Mouse (Mus musculus): ENCODE measurements around the gene Gm5678.
"Not testable (repeated sequence)": the region's sequence is repeated elsewhere in the genome, so short reads cannot be mapped to it uniquely, and the experiment has no call there.

Gm5678 gene

DNA sequence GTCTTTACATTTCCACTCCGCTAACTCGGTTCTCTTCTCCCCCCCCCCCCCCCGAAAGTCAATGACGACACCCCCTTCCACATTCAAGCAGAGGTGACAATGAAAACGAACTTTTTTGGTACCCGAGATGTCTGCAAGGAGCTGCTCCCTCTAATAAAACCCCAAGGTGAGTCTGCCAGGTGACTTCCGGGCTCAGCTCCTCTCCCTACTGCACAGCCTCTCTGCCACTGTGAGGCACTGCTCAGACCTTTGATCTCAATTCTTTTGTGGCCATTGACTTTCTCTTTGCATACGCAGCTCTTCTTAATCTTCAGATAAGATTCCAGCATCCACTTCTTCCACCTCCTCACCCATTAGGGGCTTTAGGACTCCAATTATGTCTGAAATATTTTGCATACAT lies 19.2 kb upstream of the Gm5678 start:
- DNase-seq: no peak

GRCm38 (mm10) chr16:93609796-93610195 lies 18.1 kb upstream of the Gm5678 start:
- DNase-seq: no peak

DNA sequence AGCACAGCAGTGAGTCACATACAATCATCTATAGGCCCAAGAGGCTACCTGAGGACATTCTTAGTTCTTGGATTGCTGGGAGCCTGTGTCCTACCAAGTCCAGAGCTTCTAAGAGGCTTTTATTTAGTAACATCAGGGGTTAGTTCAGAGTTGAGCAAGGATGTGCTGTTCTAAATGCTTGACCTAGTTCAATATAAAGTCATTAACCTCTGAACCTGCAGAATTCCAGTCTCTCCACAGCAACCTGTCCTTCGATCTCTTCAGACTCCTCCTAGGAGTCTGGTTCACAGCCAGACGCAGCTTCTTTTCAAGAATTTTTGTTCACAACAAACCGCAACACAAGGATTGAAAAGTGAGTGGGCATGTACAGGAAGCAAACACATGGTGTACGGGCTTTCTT lies 16.9 kb upstream of the Gm5678 start:
- no peak for DNase-seq

GRCm38 (mm10) chr16:93615118-93615870 lies 12.6 kb upstream of the Gm5678 start:
- DNase-seq: peak; percentile 63

- DNase-seq: not testable (repeated sequence)
Measured at GRCm38 (mm10) chr16:93623759-93624158, 4.1 kb upstream of the Gm5678 start.

DNA sequence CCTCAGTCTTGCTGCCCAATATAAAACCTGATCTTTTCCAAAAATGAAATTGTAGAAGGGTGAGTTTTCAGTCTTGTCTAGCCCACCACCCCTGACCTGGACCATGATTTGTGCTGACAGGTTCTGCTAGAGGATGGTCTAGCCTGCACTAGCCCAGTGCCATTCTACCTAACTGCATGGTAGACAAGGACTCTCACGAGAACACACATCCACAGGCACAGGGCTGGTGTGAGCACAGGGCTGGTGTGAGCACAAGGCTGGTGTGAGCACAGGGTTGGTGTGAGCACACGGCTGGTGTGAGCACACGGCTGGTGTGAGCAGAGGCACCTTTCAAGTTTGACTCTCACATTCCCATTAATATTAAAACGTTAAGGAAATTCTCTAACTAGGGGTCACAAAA lies 3.2 kb upstream of the Gm5678 start:
- DNase-seq: no peak

GRCm38 (mm10) chr16:93626745-93627144 lies 1.2 kb upstream of the Gm5678 start:
- DNase-seq: no peak

GRCm38 (mm10) chr16:93644006-93644405 lies 16.1 kb downstream of the Gm5678 start:
- no peak for DNase-seq

GRCm38 (mm10) chr16:93648441-93649183 lies 20.7 kb downstream of the Gm5678 start:
- DNase-seq: no peak

GRCm38 (mm10) chr16:93667976-93668375 lies 40.1 kb downstream of the Gm5678 start:
- no peak for DNase-seq

DNA sequence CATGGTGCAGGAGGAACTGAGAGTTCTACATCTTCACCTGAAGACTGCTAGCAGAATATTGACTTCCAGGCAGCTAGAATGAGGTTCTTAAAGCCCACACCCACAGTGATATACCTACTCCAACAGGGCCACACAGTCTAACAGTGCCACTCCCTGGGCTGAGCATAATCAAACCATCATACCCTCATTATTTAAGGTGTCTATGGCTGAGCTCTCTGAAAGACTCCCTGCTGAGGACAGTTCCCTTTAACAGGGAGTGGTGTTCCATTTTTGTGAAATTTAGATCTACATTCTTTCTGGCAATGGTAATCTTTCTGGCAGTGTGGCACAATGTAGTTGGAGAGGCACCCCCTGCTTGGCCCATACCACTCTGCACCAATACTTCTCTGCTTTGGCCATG lies 41.6 kb downstream of the Gm5678 start:
- DNase-seq: no peak

- DNase-seq: not testable (repeated sequence)
Measured at GRCm38 (mm10) chr16:93670466-93670865, 42.6 kb downstream of the Gm5678 start.

DNA sequence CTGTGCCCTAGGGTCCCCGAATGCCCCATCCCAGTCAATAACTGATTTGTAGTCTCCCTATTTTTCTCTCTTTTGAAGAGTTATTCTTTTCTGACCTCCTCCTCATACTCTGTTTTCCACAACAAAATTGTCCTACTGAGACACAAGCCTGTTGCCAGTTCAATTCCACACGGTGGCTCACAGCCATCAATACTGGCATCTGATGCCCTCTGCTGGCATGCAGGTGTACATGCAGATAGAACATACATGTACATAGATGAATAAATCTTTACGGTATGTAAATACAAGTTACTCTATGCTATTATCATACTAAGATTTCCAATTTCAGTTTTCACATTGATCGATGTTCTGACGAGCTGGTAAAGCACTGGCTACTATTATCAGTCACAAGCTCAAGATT lies 43.2 kb downstream of the Gm5678 start:
- DNase-seq: no peak

GRCm38 (mm10) chr16:93676376-93676775 lies 48.5 kb downstream of the Gm5678 start:
- no peak for DNase-seq

DNA sequence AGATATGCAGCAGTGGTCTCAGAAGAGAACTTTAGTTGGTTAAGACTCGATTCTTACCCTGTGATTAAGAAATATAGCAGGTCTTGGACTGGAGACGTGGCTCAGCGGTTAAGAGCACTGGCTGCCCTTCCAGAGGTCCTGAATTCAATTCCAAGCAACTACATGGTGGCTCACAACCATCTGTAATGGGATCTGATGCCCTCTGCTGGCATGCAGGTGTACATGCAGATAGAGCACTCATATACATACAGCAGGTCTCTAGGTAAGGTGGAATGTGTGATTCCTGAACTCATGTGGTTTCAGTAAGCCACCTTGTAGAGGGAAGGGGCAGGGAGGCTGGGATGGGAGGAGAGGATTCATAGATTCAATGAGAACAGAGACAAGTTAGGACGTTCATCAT lies 50.3 kb downstream of the Gm5678 start:
- no peak for DNase-seq

GRCm38 (mm10) chr16:93679165-93679564 lies 51.3 kb downstream of the Gm5678 start:
- no peak for DNase-seq

Data from cerebellum, adult 9-10 months (tissue).